Mouse (Mus musculus) forebrain, embryonic 14.5 days (tissue): Measurements from ENCODE around the gene Nps. TPM values are rescaled to one million over a fixed set of nuclear protein-coding genes. Genes with fewer than 3 reads are reported as not detected.
"Not testable (repeated sequence)": the region's sequence is repeated elsewhere in the genome, so short reads cannot be mapped to it uniquely, and the experiment has no call there.

ENCODE experiments used
- ATAC-seq: fragments of 200-750 bp; cut with Nextera tagmentation; 2 replicates; pipeline ENCODE4 v1.8.0; 2017; ENCODE audit warnings: mild to moderate bottlenecking, moderate library complexity
- DNase-seq: peaks from one replicate; pipeline ENCODE4 v3.0.0-alpha.2; 2015; ENCODE audit warnings: low spot score
- H3K27ac ChIP-seq: fragments of 300-500 bp; sonication (generic); 2 replicates; pipeline ENCODE4 v1.5.1; 2014; ENCODE audit warnings: low read depth, mild to moderate bottlenecking, control low read depth, low read length, moderate library complexity
- H3K27me3 ChIP-seq: fragments of 300-500 bp; sonication (generic); replicated peaks from 2 replicates; pipeline ENCODE4 v1.6.1; 2014; ENCODE audit warnings: low read length, control low read depth, mixed read lengths; ENCODE audit not compliant: control insufficient read depth, insufficient read depth
- H3K36me3 ChIP-seq: fragments of 300-500 bp; sonication (generic); 2 replicates; pipeline ENCODE4 v1.6.1; 2014; ENCODE audit warnings: low read length, control low read depth; ENCODE audit not compliant: control insufficient read depth, insufficient read depth
- H3K4me1 ChIP-seq: fragments of 300-500 bp; sonication (generic); 2 replicates; pipeline ENCODE4 v1.6.1; 2014; ENCODE audit warnings: antibody characterized with exemption, low read length, control low read depth; ENCODE audit not compliant: control insufficient read depth, insufficient read depth
- H3K4me2 ChIP-seq: fragments of 300-500 bp; sonication (generic); 2 replicates; pipeline ENCODE4 v1.6.1; 2014; ENCODE audit warnings: mild to moderate bottlenecking, control low read depth, low read length
- H3K4me3 ChIP-seq: fragments of 300-500 bp; sonication (generic); 2 replicates; pipeline ENCODE4 v1.5.1; 2014; ENCODE audit warnings: low read depth, low read length, control low read depth
- H3K9ac ChIP-seq: fragments of 300-500 bp; sonication (generic); 2 replicates; pipeline ENCODE4 v1.6.1; 2014; ENCODE audit warnings: mild to moderate bottlenecking, low read length, control low read depth, moderate library complexity
- H3K9me3 ChIP-seq: fragments of 300-500 bp; sonication (generic); replicated peaks from 2 replicates; pipeline ENCODE4 v1.6.1; 2016; ENCODE audit warnings: low read length, control low read depth, mixed read lengths; ENCODE audit not compliant: control insufficient read depth
- WGBS: fragments of 180-500 bp; shearing (Covaris S2); extraction: QIAGEN DNeasy Blood & Tissue Kit; methylation state at CpG from one replicate; pipeline ENCODE4 v1.1.7; 2014; 5-methylcytosine and 5-hydroxymethylcytosine counted together
- polyA plus RNA-seq: library from polyadenylated mRNA; unstranded; fragments of >200 nt; fragmentation: Nextera tagmentation; extraction: Ambion mirVana; gene quantifications from 2 replicates; pipeline ENCODE4 v1.2.1, GENCODE M21; 2014

The Nps gene
- polyA plus RNA-seq = not detected in 2 replicates

GRCm38 (mm10) chr7:135258053-135258753, at the start of gene Nps:
Gene Nps, plus strand, starts transcription at chr7:135258703.
- ATAC-seq, H3K27ac ChIP-seq, H3K4me3 ChIP-seq, H3K9ac ChIP-seq, DNase-seq, H3K27me3 ChIP-seq, H3K4me2 ChIP-seq, H3K36me3 ChIP-seq, H3K4me1 ChIP-seq, H3K9me3 ChIP-seq: not testable (repeated sequence)
- WGBS = 92% methylated on average over 19 of the region's 19 CpGs

- H3K27me3 ChIP-seq = no peaks in the 10 kb centered on the region
- H3K9ac ChIP-seq = no peak overlapping the region
- H3K9me3 ChIP-seq = no peaks in the 10 kb centered on the region
- 75% methylated on average over 6 of the region's 6 CpGs for WGBS
- no peak overlapping the region for H3K27ac ChIP-seq
- H3K4me1 ChIP-seq = no peaks in the 10 kb centered on the region
- DNase-seq (no peak), ATAC-seq (no peak)
- no peak overlapping the region for H3K4me3 ChIP-seq
- no peaks in the 10 kb centered on the region for H3K36me3 ChIP-seq
- H3K4me2 ChIP-seq = no peak overlapping the region
Measured at GRCm38 (mm10) chr7:135208947-135209567, 49.4 kb upstream of the Nps start.

GRCm38 (mm10) chr7:135210296-135210695, 48.2 kb upstream of the Nps start:
- no peak overlapping the region for H3K4me3 ChIP-seq
- no peak overlapping the region for H3K27ac ChIP-seq
- H3K4me2 ChIP-seq = no peak overlapping the region
- no peaks in the 10 kb centered on the region for H3K4me1 ChIP-seq
- H3K27me3 ChIP-seq = no peaks in the 10 kb centered on the region
- ATAC-seq = no peak
- H3K36me3 ChIP-seq = no peaks in the 10 kb centered on the region
- H3K9me3 ChIP-seq = no peaks in the 10 kb centered on the region
- DNase-seq = no peak
- no peak overlapping the region for H3K9ac ChIP-seq

- DNase-seq = no peak
- 81% methylated on average over 2 of the region's 2 CpGs for WGBS
- Histone ChIP-seq H3K36me3 (no peaks in the 10 kb centered on the region), H3K27ac (no peak overlapping the region), H3K4me1 (no peaks in the 10 kb centered on the region), H3K4me3 (no peak overlapping the region), H3K27me3 (no peaks in the 10 kb centered on the region), H3K9me3 (no peaks in the 10 kb centered on the region), H3K9ac (no peak overlapping the region), H3K4me2 (no peak overlapping the region)
- ATAC-seq = no peak
Measured at GRCm38 (mm10) chr7:135210831-135211230, 47.7 kb upstream of the Nps start.

- Histone ChIP-seq H3K27ac (no peak overlapping the region), H3K9me3 (no peaks in the 10 kb centered on the region), H3K4me3 (no peak overlapping the region), H3K27me3 (no peaks in the 10 kb centered on the region), H3K36me3 (no peaks in the 10 kb centered on the region), H3K4me2 (no peak overlapping the region), H3K9ac (no peak overlapping the region), H3K4me1 (no peaks in the 10 kb centered on the region)
- WGBS = 76% methylated on average over 2 of the region's 2 CpGs
- no peak for DNase-seq
- no peak for ATAC-seq
Measured at GRCm38 (mm10) chr7:135212505-135212904, 46.0 kb upstream of the Nps start.

- WGBS = 77% methylated on average over 2 of the region's 2 CpGs
- ATAC-seq = no peak
Measured at GRCm38 (mm10) chr7:135221475-135221874, 37.0 kb upstream of the Nps start.

GRCm38 (mm10) chr7:135226021-135226420, 32.5 kb upstream of the Nps start:
- no peak for ATAC-seq
- Histone ChIP-seq H3K36me3 (no peaks in the 10 kb centered on the region), H3K4me3 (no peak overlapping the region), H3K4me1 (no peaks in the 10 kb centered on the region), H3K4me2 (no peak overlapping the region), H3K9ac (no peak overlapping the region), H3K9me3 (no peaks in the 10 kb centered on the region), H3K27ac (no peak overlapping the region), H3K27me3 (no peaks in the 10 kb centered on the region)
- no peak for DNase-seq
- 86% methylated on average over 5 of the region's 5 CpGs for WGBS

More at GRCm38 (mm10) chr7:135221475-135221874, 37.0 kb upstream of the Nps start:
- H3K9ac ChIP-seq = no peak overlapping the region
- no peak overlapping the region for H3K4me2 ChIP-seq
- no peaks in the 10 kb centered on the region for H3K27me3 ChIP-seq
- no peaks in the 10 kb centered on the region for H3K9me3 ChIP-seq
- no peaks in the 10 kb centered on the region for H3K4me1 ChIP-seq
- H3K4me3 ChIP-seq = no peak overlapping the region
- DNase-seq = no peak
- H3K36me3 ChIP-seq = no peaks in the 10 kb centered on the region
- H3K27ac ChIP-seq = no peak overlapping the region

GRCm38 (mm10) chr7:135237152-135237551, 21.4 kb upstream of the Nps start:
- no peak overlapping the region for H3K27ac ChIP-seq
- H3K4me1 ChIP-seq = no peaks in the 10 kb centered on the region
- H3K4me3 ChIP-seq = no peak overlapping the region
- ATAC-seq = no peak
- H3K27me3 ChIP-seq = no peaks in the 10 kb centered on the region
- H3K4me2 ChIP-seq = no peak overlapping the region
- H3K9ac ChIP-seq = no peak overlapping the region
- no peaks in the 10 kb centered on the region for H3K9me3 ChIP-seq
- H3K36me3 ChIP-seq = no peaks in the 10 kb centered on the region
- 79% methylated on average over 3 of the region's 3 CpGs for WGBS
- DNase-seq = no peak

- whole genome bisulfite sequencing = 85% methylated on average over 4 of the region's 4 CpGs
- Histone ChIP-seq H3K27ac (no peak overlapping the region), H3K9me3 (no peaks in the 10 kb centered on the region), H3K36me3 (no peaks in the 10 kb centered on the region), H3K9ac (no peak overlapping the region), H3K27me3 (no peaks in the 10 kb centered on the region), H3K4me3 (no peak overlapping the region), H3K4me2 (no peak overlapping the region), H3K4me1 (no peaks in the 10 kb centered on the region)
- ATAC-seq (no peak), DNase-seq (no peak)
Measured at GRCm38 (mm10) chr7:135239441-135239840, 19.1 kb upstream of the Nps start.
